Mouse (Mus musculus) E14TG2a.4 (cell line): ENCODE measurements around the gene Hmx3.

Source experiments
- H3K27me3 ChIP-seq: 2 replicates; pipeline ENCODE4 v1.6.1; 2014; ENCODE audit warnings: low read length, control low read depth; ENCODE audit not compliant: insufficient read depth
- H3K36me3 ChIP-seq: 2 replicates; pipeline ENCODE4 v1.6.1; 2014; ENCODE audit warnings: low read length, control low read depth; ENCODE audit not compliant: insufficient read depth
- H3K4me1 ChIP-seq: replicated peaks from 2 replicates; pipeline ENCODE4 v1.6.1; 2014; ENCODE audit warnings: low read depth, low read length, control low read depth
- H3K4me3 ChIP-seq: replicated peaks from 2 replicates; pipeline ENCODE4 v1.5.1; 2014; ENCODE audit warnings: mild to moderate bottlenecking, low read length
- H3K9me3 ChIP-seq: 2 replicates; pipeline ENCODE4 v1.6.1; 2014; ENCODE audit warnings: low read length, control low read depth
- CTCF ChIP-seq: conservative IDR thresholded peaks from 2 replicates; pipeline ENCODE4 v1.5.1; 2014; ENCODE audit warnings: low read length
- NANOG ChIP-seq: IDR thresholded peaks from 2 replicates; pipeline ENCODE4 v1.6.1; 2014; ENCODE audit warnings: borderline replicate concordance, low read length, mixed read lengths
- POU5F1 ChIP-seq: IDR thresholded peaks from 2 replicates; pipeline ENCODE4 v1.6.1; 2014; ENCODE audit warnings: low read length, borderline replicate concordance

The Hmx3 gene

GRCm38 (mm10) chr7:131575246-131575645, 32.6 kb downstream of the Hmx3 start:
- H3K4me1 ChIP-seq = no peaks in the 10 kb centered on the region
- no peaks in the 10 kb centered on the region for H3K9me3 ChIP-seq
- TF ChIP-seq CTCF = no peak
- no peak for TF ChIP-seq NANOG
- no peak for TF ChIP-seq POU5F1
- H3K4me3 ChIP-seq = no peak overlapping the region
- H3K36me3 ChIP-seq = peaks cover 48% of the 10 kb centered on the region
- no peaks in the 10 kb centered on the region for H3K27me3 ChIP-seq

DNA sequence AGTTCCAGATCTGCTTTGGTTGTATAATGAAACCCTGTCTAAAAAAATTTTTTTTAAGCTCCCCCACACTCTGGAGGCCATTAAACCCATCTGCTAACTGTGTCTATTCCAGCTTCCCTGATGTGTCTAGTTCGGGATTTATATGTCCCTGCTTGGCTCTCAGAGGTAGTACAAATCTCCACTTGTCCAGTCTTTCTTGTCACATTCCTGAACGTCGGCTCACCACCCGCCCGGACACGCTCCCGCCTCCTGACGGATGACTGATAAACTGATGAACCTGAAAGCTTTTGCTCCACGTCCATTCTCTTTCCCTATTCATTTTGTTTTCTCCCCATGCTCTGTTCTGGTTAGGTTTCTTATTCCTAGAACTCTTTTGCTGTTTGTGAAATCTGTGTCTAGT, 39.5 kb downstream of the Hmx3 start:
- H3K9me3 ChIP-seq = no peaks in the 10 kb centered on the region
- TF ChIP-seq POU5F1 (no peak), CTCF (no peak), NANOG (no peak)
- H3K36me3 ChIP-seq = no peaks in the 10 kb centered on the region
- no peak overlapping the region for H3K4me3 ChIP-seq
- H3K27me3 ChIP-seq = no peaks in the 10 kb centered on the region
- no peaks in the 10 kb centered on the region for H3K4me1 ChIP-seq

GRCm38 (mm10) chr7:131585551-131585950, 42.9 kb downstream of the Hmx3 start:
- Histone ChIP-seq H3K9me3 (no peaks in the 10 kb centered on the region), H3K27me3 (no peaks in the 10 kb centered on the region), H3K36me3 (no peaks in the 10 kb centered on the region), H3K4me1 (no peaks in the 10 kb centered on the region), H3K4me3 (no peak overlapping the region)
- TF ChIP-seq NANOG (no peak), CTCF (no peak), POU5F1 (no peak)
